Mouse (Mus musculus): ENCODE data around the gene Bbs9.

- TF ChIP-seq CTCF (IDR thresholded peaks at IDR 0.05; ENCODE audit: insufficient read depth, low read length) = no peak
- TF ChIP-seq POLR2A (IDR thresholded peaks at IDR 0.05; ENCODE audit: borderline replicate concordance, extremely low read depth, low read depth, low read length) = no peak
These were observed 237.2 kb downstream of the Bbs9 start for GRCm38 (mm10) chr9:22712743-22713142.
